Mouse (Mus musculus) embryonic facial prominence, embryonic 12.5 days (tissue): ENCODE data around the gene Utp4. TPM values are rescaled to one million over a fixed set of nuclear protein-coding genes. Genes with fewer than 3 reads are reported as not detected.
A peak's percentile ranks its signal among the peaks of the same experiment; 100 is the strongest.

Experiments used
- ATAC-seq: fragments of 200-750 bp; cut with Nextera tagmentation; 2 replicates; pipeline ENCODE4 v1.8.0; 2017; ENCODE audit not compliant: insufficient number of reproducible peaks, insufficient read depth, low FRiP score, low TSS enrichment
- H3K27ac ChIP-seq: fragments of 300-500 bp; sonication (generic); 2 replicates; pipeline ENCODE4 v1.5.1; 2016; ENCODE audit warnings: mild to moderate bottlenecking
- H3K27me3 ChIP-seq: fragments of 300-500 bp; sonication (generic); 2 replicates; pipeline ENCODE4 v1.6.1; 2016; ENCODE audit warnings: mild to moderate bottlenecking, moderate library complexity
- H3K36me3 ChIP-seq: fragments of 300-500 bp; sonication (generic); 2 replicates; pipeline ENCODE4 v1.6.1; 2016; ENCODE audit warnings: mild to moderate bottlenecking
- H3K4me1 ChIP-seq: fragments of 300-500 bp; sonication (generic); 2 replicates; pipeline ENCODE4 v1.6.1; 2016
- H3K4me2 ChIP-seq: fragments of 300-500 bp; sonication (generic); replicated peaks from 2 replicates; pipeline ENCODE4 v1.6.1; 2016; ENCODE audit warnings: mild to moderate bottlenecking, moderate library complexity
- H3K4me3 ChIP-seq: fragments of 300-500 bp; sonication (generic); 2 replicates; pipeline ENCODE4 v1.5.1; 2016; ENCODE audit warnings: mild to moderate bottlenecking
- H3K9ac ChIP-seq: fragments of 300-500 bp; sonication (generic); 2 replicates; pipeline ENCODE4 v1.6.1; 2016; ENCODE audit warnings: mild to moderate bottlenecking, moderate library complexity
- H3K9me3 ChIP-seq: fragments of 300-500 bp; sonication (generic); 2 replicates; pipeline ENCODE4 v1.6.1; 2016; ENCODE audit warnings: mild to moderate bottlenecking, moderate library complexity
- WGBS: fragments of 180-500 bp; shearing (Covaris S2); methylation state at CpG from one replicate; pipeline ENCODE4 v1.1.7; 2016; 5-methylcytosine and 5-hydroxymethylcytosine counted together
- polyA plus RNA-seq: library from polyadenylated mRNA; unstranded; fragments of >200 nt; fragmentation: Nextera tagmentation; extraction: Ambion mirVana; gene quantifications from 2 replicates; pipeline ENCODE4 v1.2.1, GENCODE M21; 2016

Utp4 gene
- polyA plus RNA-seq, result 71.2 and 72.0 TPM in 2 replicates

- ATAC-seq, result peak; percentile 87
- Histone ChIP-seq H3K27ac (peak within 1 kb of the TSS; percentile 97), H3K4me1 (peaks cover 26% of the 10 kb centered on the region), H3K9me3 (no peaks in the 10 kb centered on the region), H3K9ac (peak within 1 kb of the TSS; percentile 96), H3K36me3 (peaks cover 34% of the 10 kb centered on the region), H3K4me2 (peak within 1 kb of the TSS; percentile 57), H3K27me3 (no peaks in the 10 kb centered on the region), H3K4me3 (peak within 1 kb of the TSS; percentile 71)
- WGBS, result under 1% methylated on average over 62 of the region's 63 CpGs
Measured at GRCm38 (mm10) chr8:106893481-106894156, at the start of gene Utp4. Utp4 (plus strand) TSS chr8:106893636.

GRCm38 (mm10) chr8:106850034-106850433 is 43.4 kb upstream of the Utp4 start:
- Histone ChIP-seq H3K36me3 (0 out of 2 replicates have a peak, but pooled peaks cover 3% of the 10 kb centered on the region), H3K9ac (no peak overlapping the region), H3K4me3 (no peak overlapping the region), H3K27me3 (no peaks in the 10 kb centered on the region), H3K4me2 (no peak overlapping the region), H3K4me1 (0 out of 2 replicates have a peak, but pooled peaks cover 6% of the 10 kb centered on the region), H3K9me3 (no peaks in the 10 kb centered on the region), H3K27ac (no peak overlapping the region)
- WGBS, result 86% methylated on average over 10 of the region's 10 CpGs
- ATAC-seq, result no peak

DNA sequence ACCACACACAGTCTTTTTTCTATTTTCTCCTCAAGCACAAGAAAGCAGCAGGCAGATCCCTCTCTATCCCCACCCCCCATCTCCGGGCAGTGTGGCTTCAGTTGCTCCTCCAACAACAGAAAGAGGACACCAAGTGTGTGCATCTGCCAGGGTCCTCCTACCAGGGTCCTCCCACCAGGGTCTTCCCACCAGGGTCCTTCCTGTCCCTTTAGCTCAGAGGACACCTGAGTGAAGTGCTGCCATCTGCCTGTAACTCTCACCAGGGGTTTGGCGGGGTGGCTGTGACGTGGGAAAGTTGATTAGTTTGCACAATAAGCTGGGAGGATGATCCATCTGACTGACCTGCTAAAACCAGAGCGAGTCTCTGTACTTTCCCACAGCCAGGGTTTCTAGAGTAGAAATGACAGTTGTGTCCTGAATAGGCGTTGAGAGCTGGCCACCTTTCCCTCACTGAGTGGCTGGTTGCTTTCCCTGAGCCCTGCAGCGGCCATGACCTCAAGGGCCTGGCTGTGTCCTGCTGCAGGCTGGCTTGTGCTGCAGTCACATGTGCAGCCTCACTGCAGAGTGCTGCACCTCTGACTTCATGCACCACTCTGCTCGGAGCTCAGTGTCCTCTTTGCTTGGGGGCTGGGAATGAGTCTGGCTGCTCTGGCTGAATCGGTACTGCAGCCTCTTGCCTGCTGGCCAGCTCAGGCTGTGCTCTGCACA is 38.7 kb upstream of the Utp4 start:
- no peak for ATAC-seq
- no peaks in the 10 kb centered on the region for H3K9me3 ChIP-seq

GRCm38 (mm10) chr8:106855242-106855562 is 38.2 kb upstream of the Utp4 start:
- WGBS, result 67% methylated on average over 3 of the region's 3 CpGs
- 0 out of 2 replicates have a peak, but pooled peaks cover 7% of the 10 kb centered on the region for H3K4me1 ChIP-seq
- 0 out of 2 replicates have a peak, but pooled peaks cover 3% of the 10 kb centered on the region for H3K36me3 ChIP-seq
- H3K4me3 ChIP-seq, result no peak overlapping the region
- no peaks in the 10 kb centered on the region for H3K9me3 ChIP-seq
- no peak overlapping the region for H3K27ac ChIP-seq
- H3K27me3 ChIP-seq, result no peaks in the 10 kb centered on the region
- H3K4me2 ChIP-seq, result no peak overlapping the region
- no peak for ATAC-seq
- H3K9ac ChIP-seq, result no peak overlapping the region

More for the DNA sequence above, 38.7 kb upstream of the Utp4 start:
- no peak overlapping the region for H3K4me2 ChIP-seq
- H3K36me3 ChIP-seq, result 0 out of 2 replicates have a peak, but pooled peaks cover 3% of the 10 kb centered on the region
- 0 out of 2 replicates have a peak, but pooled peaks cover 7% of the 10 kb centered on the region for H3K4me1 ChIP-seq
- no peak overlapping the region for H3K4me3 ChIP-seq
- no peak overlapping the region for H3K9ac ChIP-seq
- 48% methylated on average over 8 of the region's 8 CpGs for WGBS
- no peak overlapping the region for H3K27ac ChIP-seq
- no peaks in the 10 kb centered on the region for H3K27me3 ChIP-seq

GRCm38 (mm10) chr8:106862845-106863244 is 30.6 kb upstream of the Utp4 start:
- Histone ChIP-seq H3K36me3 (no peaks in the 10 kb centered on the region), H3K27me3 (0 out of 2 replicates have a peak, but pooled peaks cover 4% of the 10 kb centered on the region), H3K27ac (no peak overlapping the region), H3K4me1 (no peaks in the 10 kb centered on the region), H3K4me2 (no peak overlapping the region), H3K9ac (no peak overlapping the region), H3K9me3 (no peaks in the 10 kb centered on the region), H3K4me3 (no peak overlapping the region)
- WGBS, result 82% methylated on average over 10 of the region's 10 CpGs
- ATAC-seq, result no peak

- Histone ChIP-seq H3K27ac (no peak overlapping the region), H3K4me2 (no peak overlapping the region), H3K36me3 (no peaks in the 10 kb centered on the region), H3K4me1 (peaks cover 6% of the 10 kb centered on the region; the same call in 1 of the 2 replicates), H3K9ac (no peak overlapping the region), H3K27me3 (peaks cover 20% of the 10 kb centered on the region), H3K4me3 (no peak overlapping the region), H3K9me3 (no peaks in the 10 kb centered on the region)
- ATAC-seq, result no peak
- WGBS, result 81% methylated on average over 9 of the region's 9 CpGs
Measured at GRCm38 (mm10) chr8:106865354-106865753, 28.1 kb upstream of the Utp4 start.

- no peaks in the 10 kb centered on the region for H3K9me3 ChIP-seq
- peaks cover 12% of the 10 kb centered on the region for H3K36me3 ChIP-seq
- under 1% methylated on average over 18 of the region's 18 CpGs for WGBS
- H3K4me1 ChIP-seq, result peaks cover 30% of the 10 kb centered on the region
- no peak within 1 kb of the TSS for H3K27ac ChIP-seq
- H3K27me3 ChIP-seq, result peaks cover 55% of the 10 kb centered on the region
- ATAC-seq, result no peak
- H3K4me2 ChIP-seq, result peak within 1 kb of the TSS; percentile 99
- peak within 1 kb of the TSS; percentile 58 for H3K4me3 ChIP-seq
- peak within 1 kb of the TSS; percentile 61 for H3K9ac ChIP-seq
Measured at GRCm38 (mm10) chr8:106870051-106870450, 23.4 kb upstream of the Utp4 start, which contains the start of gene Has3. Has3 (plus strand) TSS chr8:106870242.

DNA sequence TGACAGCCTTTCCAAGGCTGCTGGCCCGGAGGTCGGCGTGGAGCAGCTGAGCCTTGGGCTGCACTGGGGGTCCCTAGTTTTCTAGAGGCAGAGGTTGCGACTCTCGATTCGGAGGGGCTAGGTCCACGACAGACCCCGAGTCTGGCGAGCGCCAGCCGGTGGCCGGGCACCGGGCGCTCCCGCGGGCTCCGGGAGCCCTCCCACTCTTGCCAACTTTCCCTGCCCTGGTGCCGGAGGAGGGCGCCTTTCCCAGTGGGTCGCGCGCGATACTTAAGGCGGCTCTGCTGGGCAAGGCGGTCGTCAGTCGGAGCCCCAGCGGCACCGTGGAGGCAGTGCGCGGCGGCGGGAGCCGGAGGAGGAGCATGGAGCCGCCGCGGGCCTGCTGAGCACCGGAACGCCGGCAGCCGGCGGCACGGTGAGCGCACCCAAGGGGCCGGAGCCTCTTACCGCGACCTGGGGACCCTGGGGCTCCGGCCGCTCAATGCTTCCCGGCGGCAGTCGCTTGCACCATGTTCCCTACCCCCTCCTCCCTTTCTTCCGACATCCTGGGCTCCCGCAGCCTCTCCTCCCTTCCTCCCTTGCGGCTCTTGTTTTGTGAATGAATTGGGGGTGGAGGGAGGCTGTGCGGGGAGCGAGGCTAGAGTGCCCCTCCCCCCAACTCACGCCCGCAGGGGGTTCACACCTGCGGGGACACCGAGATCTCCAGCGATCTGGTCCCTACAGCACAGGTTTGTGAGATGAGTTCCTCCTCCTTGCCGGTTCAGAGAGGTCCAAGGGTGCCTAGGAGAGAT is 22.7 kb upstream of the Utp4 start:
- H3K4me3 ChIP-seq, result peak overlapping the region; percentile 58
- peak overlapping the region; percentile 99 for H3K4me2 ChIP-seq
- no peak overlapping the region for H3K27ac ChIP-seq
- WGBS, result under 1% methylated on average over 62 of the region's 63 CpGs
- peak overlapping the region; percentile 61 for H3K9ac ChIP-seq
- ATAC-seq, result no peak
- peaks cover 30% of the 10 kb centered on the region for H3K4me1 ChIP-seq
- H3K27me3 ChIP-seq, result peaks cover 50% of the 10 kb centered on the region
- H3K36me3 ChIP-seq, result peaks cover 12% of the 10 kb centered on the region
- no peaks in the 10 kb centered on the region for H3K9me3 ChIP-seq

- Histone ChIP-seq H3K36me3 (peaks cover 18% of the 10 kb centered on the region), H3K27me3 (peaks cover 50% of the 10 kb centered on the region), H3K4me3 (peak overlapping the region; percentile 58), H3K4me1 (peaks cover 30% of the 10 kb centered on the region), H3K9ac (peak overlapping the region; percentile 61), H3K27ac (0 out of 2 replicates have a peak overlapping the region, but pooled peaks have one; percentile 25), H3K9me3 (no peaks in the 10 kb centered on the region), H3K4me2 (peak overlapping the region; percentile 99)
- no peak for ATAC-seq
- WGBS, result 2% methylated on average over 15 of the region's 15 CpGs
Measured at GRCm38 (mm10) chr8:106871328-106871926, 22.0 kb upstream of the Utp4 start.

DNA sequence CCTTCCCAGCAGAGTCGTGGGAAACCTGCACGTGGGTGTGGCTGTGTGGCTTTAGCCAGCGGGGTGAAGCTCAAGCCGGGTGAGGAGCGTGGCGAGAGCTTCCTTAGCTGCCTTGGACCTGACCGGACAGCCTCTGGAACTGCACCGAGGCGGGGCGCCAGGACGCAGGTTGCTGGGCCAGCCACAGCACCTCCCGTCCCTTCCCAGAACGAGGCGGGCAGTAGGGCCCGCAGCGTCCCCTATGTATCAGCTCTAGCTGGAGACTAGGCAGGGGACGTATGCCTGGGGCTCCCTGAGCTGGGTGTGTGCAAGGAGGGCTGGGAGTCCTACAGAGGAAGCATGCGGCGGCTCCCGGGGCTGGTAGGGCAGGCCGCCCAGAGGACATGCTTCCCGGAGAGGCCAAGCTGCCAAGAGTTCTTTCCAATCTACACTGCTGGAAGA is 21.5 kb upstream of the Utp4 start:
- peak overlapping the region; percentile 58 for H3K4me3 ChIP-seq
- peaks cover 50% of the 10 kb centered on the region for H3K27me3 ChIP-seq
- ATAC-seq, result peak; percentile 57; the same call in 1 of the 2 replicates
- H3K36me3 ChIP-seq, result peaks cover 23% of the 10 kb centered on the region
- peak overlapping the region; percentile 99 for H3K4me2 ChIP-seq
- 0 out of 2 replicates have a peak overlapping the region, but pooled peaks have one; percentile 25 for H3K27ac ChIP-seq
- WGBS, result under 1% methylated on average over 22 of the region's 22 CpGs
- peaks cover 30% of the 10 kb centered on the region for H3K4me1 ChIP-seq
- H3K9ac ChIP-seq, result peak overlapping the region; percentile 33
- H3K9me3 ChIP-seq, result no peaks in the 10 kb centered on the region
